Mouse (Mus musculus) embryo, embryonic 10.5 days (tissue): ENCODE results near the gene E2f3.

Source experiments
- DNase-seq: peaks from one replicate; pipeline ENCODE4 v3.0.0-alpha.2; 2015; ENCODE audit warnings: low spot score

Gene E2f3

GRCm38 (mm10) chr13:29979140-29979564 lies 6.7 kb downstream of the E2f3 start:
- DNase-seq: no peak

- no peak for DNase-seq
Observed at GRCm38 (mm10) chr13:29977358-29977757, 8.5 kb downstream of the E2f3 start.

DNA sequence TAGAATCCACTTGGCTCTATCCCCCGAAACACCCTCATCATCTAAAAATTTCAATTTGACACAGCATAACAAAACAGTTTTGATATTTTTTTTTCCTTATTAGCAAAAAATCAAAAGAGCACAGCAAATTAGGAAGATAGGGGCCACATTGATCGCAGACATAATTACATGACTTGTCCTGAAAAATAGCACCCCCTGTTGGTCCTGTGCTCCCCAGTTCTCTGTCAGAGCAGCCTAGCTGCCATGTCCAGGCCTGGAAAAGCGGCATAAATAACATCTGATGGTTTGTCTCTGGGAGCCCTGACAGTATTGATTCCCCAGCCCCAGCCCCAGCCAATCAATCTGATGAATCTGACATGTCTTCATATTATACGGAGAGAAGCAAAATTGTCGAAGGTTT lies 11.8 kb downstream of the E2f3 start:
- no peak for DNase-seq

GRCm38 (mm10) chr13:29973610-29974009 lies 12.3 kb downstream of the E2f3 start:
- DNase-seq: no peak

GRCm38 (mm10) chr13:29970333-29970732 lies 15.5 kb downstream of the E2f3 start:
- DNase-seq: no peak

- DNase-seq: no peak
Observed at GRCm38 (mm10) chr13:29968636-29969035, 17.2 kb downstream of the E2f3 start.

GRCm38 (mm10) chr13:29967367-29967766 lies 18.5 kb downstream of the E2f3 start:
- DNase-seq: no peak

DNA sequence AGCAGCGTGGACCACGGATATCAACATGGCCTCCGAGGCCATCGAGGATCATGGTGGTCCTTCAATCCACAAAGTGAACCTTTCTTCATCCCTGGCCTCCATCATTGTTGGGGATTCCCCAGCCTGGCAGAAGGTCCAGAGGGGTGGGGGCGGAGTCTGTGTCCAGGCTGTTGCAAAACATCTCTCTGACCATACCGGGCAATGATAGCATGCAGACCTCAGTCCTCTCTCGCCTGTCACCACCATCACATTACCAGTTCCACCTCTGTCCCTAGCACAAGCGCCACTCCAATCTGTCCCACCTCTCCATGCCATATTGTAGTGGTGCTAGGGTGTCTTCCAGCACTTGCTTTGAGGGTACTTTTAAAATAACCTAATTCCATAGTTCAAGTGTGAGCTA lies 18.9 kb downstream of the E2f3 start:
- DNase-seq: no peak

DNA sequence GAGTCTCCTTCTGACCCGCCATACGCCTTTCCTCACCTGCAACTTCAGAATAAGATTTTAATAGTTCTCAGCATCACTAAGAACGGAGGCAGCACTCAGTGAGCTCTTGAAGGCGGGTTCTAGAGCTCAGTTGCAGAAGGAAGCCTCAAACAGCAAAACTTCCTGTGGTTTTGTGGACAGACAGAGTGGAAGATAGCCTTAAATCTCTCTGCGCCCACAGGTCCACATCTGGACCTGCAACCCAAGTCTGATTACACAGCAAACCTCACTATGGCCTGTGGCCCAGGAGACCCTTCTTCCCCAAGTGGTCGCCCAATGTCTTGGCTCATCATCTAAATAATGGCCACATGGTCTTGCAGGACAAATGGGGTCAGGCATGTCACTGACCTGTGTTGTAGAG lies 21.8 kb downstream of the E2f3 start:
- no peak for DNase-seq

DNA sequence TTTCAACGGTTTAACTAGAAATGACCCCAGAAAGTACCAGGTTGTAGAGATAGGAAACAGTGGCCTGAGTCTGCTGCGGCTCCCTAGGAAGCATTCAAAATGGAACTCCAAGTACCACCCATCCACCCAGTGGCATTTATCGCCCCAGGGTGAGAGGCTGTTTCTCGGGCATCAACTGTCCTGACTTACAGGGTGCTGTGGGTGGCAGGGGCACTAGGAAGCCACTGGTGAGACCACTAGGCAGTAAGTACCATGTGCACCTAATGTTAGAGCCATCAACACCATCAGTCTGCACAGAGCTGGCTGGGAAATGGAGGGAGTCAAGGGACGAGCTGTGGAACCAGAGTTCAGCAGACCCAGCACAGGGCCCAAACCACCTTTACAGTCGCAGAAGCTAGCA lies 25.4 kb downstream of the E2f3 start:
- no peak for DNase-seq

DNA sequence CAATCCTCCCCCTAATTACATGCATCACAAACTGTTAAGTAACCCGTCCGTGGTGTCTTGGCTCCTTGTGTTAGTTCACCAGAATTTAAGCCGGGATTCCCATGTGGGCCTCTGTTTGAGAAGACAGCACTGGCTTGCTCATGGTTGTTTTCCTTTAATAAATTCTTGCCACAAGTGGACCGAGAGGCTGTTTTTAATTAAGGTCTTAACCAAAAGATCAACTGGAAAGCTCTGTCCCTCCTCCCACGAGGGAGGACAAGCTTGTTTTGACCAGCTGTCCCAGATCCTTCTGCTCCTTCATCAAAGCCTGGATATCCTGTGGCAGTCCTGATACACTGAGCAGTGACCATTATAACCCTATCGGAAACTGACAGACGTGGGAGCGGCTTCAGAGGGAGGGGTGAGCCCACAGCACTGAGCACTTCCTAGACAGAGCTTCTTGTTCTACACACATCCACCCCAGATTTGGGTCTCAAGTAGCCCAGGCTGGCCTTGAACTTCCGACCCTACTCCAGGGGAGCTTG lies 28.1 kb downstream of the E2f3 start:
- DNase-seq: peak; percentile 51

GRCm38 (mm10) chr13:29956821-29957421 lies 28.9 kb downstream of the E2f3 start:
- no peak for DNase-seq

GRCm38 (mm10) chr13:29955296-29955695 lies 30.6 kb downstream of the E2f3 start:
- no peak for DNase-seq

DNA sequence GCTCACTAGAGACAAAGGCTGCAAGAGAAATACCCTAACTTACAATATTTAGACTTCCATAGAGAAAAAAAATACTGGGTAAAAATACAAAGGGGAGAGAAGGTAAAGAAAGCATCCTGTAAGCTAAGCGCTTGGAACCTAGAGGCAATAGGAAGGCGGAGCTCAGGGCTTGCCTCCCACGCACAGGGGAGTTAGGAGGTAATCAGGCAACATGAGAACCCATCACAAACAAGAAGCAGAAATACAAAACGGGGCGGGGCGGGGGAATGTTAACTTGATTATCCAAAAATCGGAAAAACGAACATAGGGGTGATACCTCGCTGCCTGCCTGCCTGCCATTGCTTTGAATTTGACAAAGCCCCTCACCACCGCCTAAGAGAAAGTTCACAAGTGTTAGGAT lies 31.1 kb downstream of the E2f3 start:
- no peak for DNase-seq

DNA sequence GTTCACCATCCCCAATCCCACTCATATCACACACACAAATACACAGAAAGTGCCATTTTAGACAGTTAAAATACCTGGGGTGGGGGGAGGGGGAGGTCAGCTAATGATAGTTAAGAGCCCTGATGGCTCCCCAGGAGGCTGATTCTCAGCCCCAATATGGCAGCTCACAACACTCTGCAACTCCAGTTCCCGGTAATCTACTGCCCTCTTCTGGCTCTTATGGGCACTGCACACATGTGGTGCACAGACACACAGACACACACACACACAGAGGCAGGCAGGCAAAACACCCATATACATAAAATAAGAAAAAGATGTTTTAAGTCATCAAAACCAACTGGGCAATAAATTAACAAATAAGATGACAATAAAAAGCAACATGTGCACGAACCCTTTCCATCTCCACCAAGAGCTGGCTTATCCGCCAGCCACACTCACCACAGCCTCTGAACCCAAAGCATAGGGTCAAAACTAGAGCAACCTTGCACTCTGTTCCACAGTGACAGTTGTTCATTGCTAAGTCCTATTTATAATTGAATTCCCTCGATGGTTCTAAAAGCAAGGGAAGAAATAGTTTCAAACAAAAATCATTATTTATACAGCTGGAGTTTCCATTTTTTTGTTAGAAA lies 32.3 kb downstream of the E2f3 start:
- no peak for DNase-seq

GRCm38 (mm10) chr13:29946045-29946444 lies 39.8 kb downstream of the E2f3 start:
- DNase-seq: no peak

DNA sequence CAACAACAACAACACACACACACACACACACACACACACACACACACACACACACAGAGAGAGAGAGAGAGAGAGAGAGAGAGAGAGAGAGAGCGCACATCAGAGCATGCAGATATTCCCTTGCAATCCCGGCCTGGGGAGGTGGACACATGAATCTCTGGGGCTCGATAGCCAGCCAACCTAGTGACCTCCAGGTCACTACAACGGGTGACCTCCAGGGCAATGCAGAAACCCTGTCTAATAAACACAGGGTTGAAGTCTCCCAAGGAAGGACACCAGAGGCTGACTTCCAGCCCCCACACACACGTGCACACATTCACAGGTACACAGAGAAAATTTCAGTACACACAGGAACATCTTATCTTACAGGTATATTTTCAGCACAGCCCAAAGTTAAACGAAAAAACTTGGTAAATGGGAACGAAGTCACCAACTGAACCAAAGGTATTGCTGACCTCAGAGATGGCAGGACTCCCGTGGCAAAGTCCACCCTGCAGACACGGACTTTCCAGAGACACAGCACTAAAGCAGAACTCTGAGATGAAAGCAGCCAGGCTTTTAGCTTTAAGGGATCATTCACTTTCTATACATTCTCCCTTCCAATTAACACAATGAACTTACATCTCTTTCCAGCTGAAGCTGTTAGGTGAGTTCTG lies 40.8 kb downstream of the E2f3 start:
- DNase-seq: no peak

GRCm38 (mm10) chr13:29944493-29944892 lies 41.4 kb downstream of the E2f3 start:
- no peak for DNase-seq

- no peak for DNase-seq
Observed at GRCm38 (mm10) chr13:29943541-29944039, 42.3 kb downstream of the E2f3 start.

GRCm38 (mm10) chr13:29940071-29940470 lies 45.8 kb downstream of the E2f3 start:
- no peak for DNase-seq

DNA sequence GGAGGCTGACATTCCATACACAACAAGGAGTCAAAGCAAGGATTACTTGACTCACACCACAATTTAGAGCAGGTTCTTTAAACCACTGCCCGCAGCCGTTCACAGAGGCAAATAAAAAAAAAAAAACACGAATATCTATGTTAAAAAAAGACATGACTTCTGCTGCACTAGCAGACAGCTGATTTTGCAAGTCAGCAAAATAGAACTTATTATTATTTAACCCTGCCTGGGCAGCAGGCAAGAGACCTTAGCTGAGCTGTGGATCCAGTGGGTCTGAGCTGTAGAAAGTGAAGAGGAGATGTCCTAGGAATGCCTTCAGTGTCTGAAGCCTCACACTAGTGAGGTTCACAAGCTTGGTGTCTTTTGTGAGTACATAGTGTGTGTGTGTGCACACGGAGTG lies 46.5 kb downstream of the E2f3 start:
- DNase-seq: no peak

DNA sequence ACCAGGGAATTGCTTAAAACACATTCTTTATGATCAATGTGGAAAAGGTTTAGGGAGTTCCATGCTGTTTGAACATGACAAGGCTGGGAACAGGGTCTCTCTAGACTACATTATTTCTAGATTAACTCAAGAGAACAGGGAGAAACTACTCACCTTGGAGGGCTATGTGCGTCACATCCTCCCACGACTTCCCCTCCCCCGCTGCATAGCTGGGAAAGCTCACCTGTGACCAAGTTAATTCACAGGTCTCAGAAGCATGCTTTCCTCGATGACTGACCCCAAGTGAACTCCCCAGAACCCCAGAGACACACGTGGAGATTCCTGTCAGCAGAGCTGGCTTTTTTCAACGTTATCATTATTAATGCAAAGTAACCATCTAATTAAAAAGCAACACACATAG lies 47.1 kb downstream of the E2f3 start:
- DNase-seq: no peak

DNA sequence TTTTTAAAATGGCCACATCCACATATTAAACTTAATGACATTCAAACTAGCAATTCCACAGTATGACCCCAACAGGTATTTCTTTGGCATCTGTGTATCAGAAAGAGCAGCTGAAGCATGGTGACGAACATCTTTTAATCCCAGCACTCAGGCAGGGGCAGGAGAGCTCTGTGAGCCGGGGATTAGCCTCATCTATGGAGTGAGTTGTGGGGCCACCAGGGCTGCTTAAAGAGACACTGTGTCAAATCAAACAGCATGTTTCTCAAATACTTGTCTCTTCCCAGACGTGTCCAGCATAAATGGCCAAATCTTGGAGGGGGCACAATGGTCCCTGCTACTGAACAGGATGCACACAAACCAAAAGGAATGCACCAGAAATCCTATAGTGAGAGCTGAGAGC lies 59.7 kb downstream of the E2f3 start:
- DNase-seq: no peak
